ENCODE assay signal across 8 mouse cellular contexts in genomic region chr10:94115893-94116599, GRCm38 (mm10). TPM values are rescaled to one million over a fixed set of nuclear protein-coding genes. Genes with fewer than 3 reads are reported as not detected.
A peak's percentile ranks its signal among the peaks of the same experiment; 100 is the strongest.
DNase-seq lines count a peak whose midpoint lies in the region; ATAC-seq lines count a peak whose summit lies in the region.

No protein-coding gene starts in this region.

- H3K9me3 ChIP-seq in intestine, embryonic 14.5 days (ENCODE audit: control insufficient read depth, low read length), result no peaks in the 10 kb centered on the region

- H3K9ac ChIP-seq in intestine, embryonic 14.5 days (ENCODE audit: low read length), result no peak overlapping the region

- peaks cover 5% of the 10 kb centered on the region for H3K4me1 ChIP-seq in intestine, embryonic 14.5 days (replicated peaks; ENCODE audit: control insufficient read depth, insufficient read depth, low read length)

- peak; percentile 73 for DNase-seq in adrenal gland, adult 2 months
- DNase-seq in embryo, embryonic 11 days, result peak; percentile 86
- DNase-seq in gastrocnemius, postnatal 36 days, result peak; percentile 43 to 56
- peak; percentile 88 for DNase-seq in intestine, embryonic 14.5 days (ENCODE audit: low spot score)
- peak; percentile 83 for DNase-seq in left cerebral cortex, postnatal 10 days (ENCODE audit: extremely low spot score in 1 of 2, low spot score in 2 of 2)
- peak; percentile 85 for DNase-seq in right cerebral cortex, postnatal 14 days
- DNase-seq in urinary bladder, postnatal 36 days (ENCODE audit: low spot score in 2 of 2), result peak; percentile 69 to 78

- intact Hi-C loops in gastrocnemius, postnatal 36 days (cut with DNase I), result loop anchor here (2.0 to 5.0 kb wide), 2 partner anchors 79 to 299 kb away; partner anchors contain the start of gene Fgd6
- intact Hi-C loops in left cerebral cortex, postnatal 10 days (cut with DNase I), result loop anchor here (1.0 to 10.0 kb wide), 2 partner anchors 80 to 291 kb away; partner anchors contain the start of gene Fgd6

- H3K4me3 ChIP-seq in intestine, embryonic 14.5 days (ENCODE audit: low read depth, low read length), result no peak overlapping the region

- H3K27ac ChIP-seq in intestine, embryonic 14.5 days (ENCODE audit: low read depth), result no peak overlapping the region

- peaks cover 4% of the 10 kb centered on the region; the same call in 1 of the 2 replicates for H3K36me3 ChIP-seq in intestine, embryonic 14.5 days (ENCODE audit: control insufficient read depth, insufficient read depth, low read length)

- no peak overlapping the region for H3K4me2 ChIP-seq in intestine, embryonic 14.5 days (ENCODE audit: low read length)

- 30% methylated on average over 6 of the region's 6 CpGs for WGBS in intestine, embryonic 14.5 days

- no peaks in the 10 kb centered on the region for H3K27me3 ChIP-seq in intestine, embryonic 14.5 days (replicated peaks; ENCODE audit: control insufficient read depth, insufficient read depth, low read length)

- ATAC-seq in intestine, embryonic 14.5 days (replicated peaks; ENCODE audit: low FRiP score, low TSS enrichment, low read depth), result peak; percentile 91
- peak; percentile 89 for ATAC-seq in megakaryocyte-erythroid progenitor cell, adult 5-6 weeks (replicated peaks; ENCODE audit: low FRiP score, low TSS enrichment, poor library complexity, severe bottlenecking)

RNA-seq across cellular contexts. Expression of gene Nr2c1, which starts 31.8 kb away (rescaled TPM):
- total RNA-seq in adrenal gland, adult 2 months (2021), result 10 to 100 TPM; 11.7 to 13.7 TPM
- 2.5 and 2.7 TPM in 2 replicates for polyA plus RNA-seq in adrenal gland, adult 2 months (2012; rRNA removed)
- total RNA-seq in gastrocnemius, postnatal 36 days (2021), result 1 to 10 TPM; 5.5 to 7.4 TPM
- polyA plus RNA-seq in intestine, embryonic 14.5 days (2014; fragmentation: Nextera tagmentation; extraction: Ambion mirVana), result 10.7 and 13.7 TPM in 2 replicates
- 1 to 10 TPM; 7.8 to 8.1 TPM for total RNA-seq in left cerebral cortex, postnatal 10 days (2021)
- 5.5 and 8.2 TPM in 2 replicates for total RNA-seq in megakaryocyte-erythroid progenitor cell, adult 5-6 weeks (2014; fragmentation: Nextera tagmentation)
- total RNA-seq in megakaryocyte-erythroid progenitor cell, adult 5-6 weeks (2017), result 2.2 and 7.4 TPM in 2 replicates
